Mouse (Mus musculus): ENCODE data around the gene Pipox. TPM values are rescaled to one million over a fixed set of nuclear protein-coding genes. Genes with fewer than 3 reads are reported as not detected.

Gene Pipox
- polyA plus RNA-seq, 1 experiment: not detected

Other genes starting within 250 kb of the Pipox start
- gene Nufip2, start 207.9 kb downstream of the Pipox start, polyA plus RNA-seq (2012; ENCODE audit: insufficient read depth, insufficient read length, missing spikeins): 13.1 and 16.1 TPM in 2 replicates
- not detected in 2 replicates for gene Cryba1, start 168.8 kb downstream of the Pipox start, polyA plus RNA-seq (2012; ENCODE audit: insufficient read depth, insufficient read length, missing spikeins)
- gene Myo18a, start 130.8 kb downstream of the Pipox start, polyA plus RNA-seq (2012; ENCODE audit: insufficient read depth, insufficient read length, missing spikeins): 17.4 and 18.2 TPM in 2 replicates
- not detected in 2 replicates for gene Gm10277, start 106.3 kb downstream of the Pipox start, polyA plus RNA-seq (2012; ENCODE audit: insufficient read depth, insufficient read length, missing spikeins)
- gene Sez6, start 36.7 kb upstream of the Pipox start, polyA plus RNA-seq (2012; ENCODE audit: insufficient read depth, insufficient read length, missing spikeins): 0.44 TPM in 1 of 2 replicates, not detected in the other
- gene Phf12, start 88.7 kb upstream of the Pipox start, polyA plus RNA-seq (2012; ENCODE audit: insufficient read depth, insufficient read length, missing spikeins): 9.6 and 13.3 TPM in 2 replicates
- 3.0 and 3.4 TPM in 2 replicates for gene Dhrs13, start 138.2 kb upstream of the Pipox start, polyA plus RNA-seq (2012; ENCODE audit: insufficient read depth, insufficient read length, missing spikeins)
- 74.4 and 110 TPM in 2 replicates for gene Flot2, start 143.8 kb upstream of the Pipox start, polyA plus RNA-seq (2012; ENCODE audit: insufficient read depth, insufficient read length, missing spikeins)
- 33.8 and 38.9 TPM in 2 replicates for gene Eral1, start 186.3 kb upstream of the Pipox start, polyA plus RNA-seq (2012; ENCODE audit: insufficient read depth, insufficient read length, missing spikeins)
- 5.8 and 7.5 TPM in 2 replicates for gene Fam222b, start 200.6 kb upstream of the Pipox start, polyA plus RNA-seq (2012; ENCODE audit: insufficient read depth, insufficient read length, missing spikeins)

Data from brown adipose tissue, adult 24 weeks (tissue).